Mouse (Mus musculus) heart, postnatal 0 days (tissue): ENCODE data around the gene Plin3.

ENCODE experiments used
- CTCF ChIP-seq: IDR thresholded peaks from 2 replicates; pipeline ENCODE4 v1.5.1; 2016; ENCODE audit warnings: antibody characterized with exemption, control low read depth, low read depth
- EP300 ChIP-seq: IDR thresholded peaks from 2 replicates; pipeline ENCODE4 v1.6.1; 2016; ENCODE audit warnings: antibody characterized with exemption, low read depth

DNA sequence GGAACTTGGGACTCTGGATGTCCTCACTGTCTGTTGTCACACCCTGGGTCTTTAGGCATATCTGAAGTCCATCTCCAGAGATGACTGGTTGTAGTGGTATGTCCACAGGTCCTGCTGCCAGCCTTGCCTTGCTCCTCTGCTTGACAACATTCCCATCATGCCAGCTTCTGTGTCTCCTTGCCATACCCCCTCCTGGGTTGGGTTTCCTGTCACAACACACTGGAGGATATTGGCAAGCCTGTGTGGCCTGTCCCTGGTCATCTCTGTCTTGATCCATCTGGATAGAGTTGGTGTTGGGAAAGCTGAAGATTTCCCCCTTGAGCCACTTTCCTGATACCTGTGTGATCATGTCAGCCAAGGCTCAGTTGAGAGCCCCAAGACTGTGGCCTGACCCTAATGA, 48.0 kb upstream of the Plin3 start:
- no peak for TF ChIP-seq CTCF
- TF ChIP-seq EP300: no peak
